Mouse (Mus musculus) left cerebral cortex, adult 9 months (tissue): ENCODE results near the gene Myo5a.

ENCODE experiments used
- DNase-seq, 2 experiments: peaks; one replicate each; pipeline ENCODE4 v3.0.0; 2022; ENCODE audit warnings: low spot score in 2 of 2

Myo5a gene

DNA sequence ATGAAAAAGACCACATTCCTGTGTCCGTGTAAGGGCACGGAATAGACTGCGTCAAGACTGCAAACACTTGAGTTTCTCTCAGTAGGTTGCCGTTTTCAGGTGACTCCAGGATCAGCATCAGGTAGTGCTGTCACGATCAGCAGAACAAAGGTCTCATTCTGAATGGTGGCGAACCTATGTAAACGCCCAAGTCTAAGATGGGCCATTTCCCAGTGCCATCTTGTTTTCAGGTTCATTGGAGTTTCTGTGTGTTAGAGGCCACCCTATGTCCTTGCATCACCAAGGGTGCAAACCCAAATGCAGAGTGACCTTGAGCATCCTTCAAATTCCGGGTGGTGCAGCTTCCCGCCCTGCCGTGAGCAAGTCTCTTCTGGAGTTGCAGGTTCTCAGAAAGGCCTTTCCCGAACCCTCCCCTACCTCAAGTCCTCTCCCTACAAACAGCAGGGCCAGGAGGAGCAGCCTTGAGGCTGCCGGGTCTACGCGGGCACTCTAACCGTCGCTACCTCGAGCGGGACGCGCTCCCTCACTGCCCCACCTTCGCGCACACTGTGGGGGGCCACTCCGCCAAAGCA, at the start of gene Myo5a:
Gene Myo5a, plus strand, starts transcription at position 559 of the 572 bp plus-strand sequence.
- no peak for DNase-seq

DNA sequence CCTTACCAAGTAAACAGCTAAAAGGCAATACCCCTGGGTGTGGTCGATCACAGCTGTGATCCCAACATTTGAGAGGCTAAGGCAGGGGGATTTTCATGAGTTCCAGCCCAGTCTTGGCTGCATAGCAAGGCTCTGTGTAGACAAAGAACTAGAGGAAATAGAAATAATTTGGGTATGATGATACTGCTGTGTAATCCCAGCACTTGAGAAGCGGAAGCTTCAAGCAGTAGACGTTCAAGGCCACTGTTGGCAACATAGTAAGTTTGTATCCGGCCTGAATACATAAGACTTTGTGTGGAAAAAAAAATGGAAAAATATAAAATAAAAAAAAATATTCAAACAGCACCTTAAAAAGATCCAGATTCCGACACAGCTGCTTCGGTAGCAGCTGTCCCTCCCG, 48.3 kb upstream of the Myo5a start:
- DNase-seq: no peak

DNA sequence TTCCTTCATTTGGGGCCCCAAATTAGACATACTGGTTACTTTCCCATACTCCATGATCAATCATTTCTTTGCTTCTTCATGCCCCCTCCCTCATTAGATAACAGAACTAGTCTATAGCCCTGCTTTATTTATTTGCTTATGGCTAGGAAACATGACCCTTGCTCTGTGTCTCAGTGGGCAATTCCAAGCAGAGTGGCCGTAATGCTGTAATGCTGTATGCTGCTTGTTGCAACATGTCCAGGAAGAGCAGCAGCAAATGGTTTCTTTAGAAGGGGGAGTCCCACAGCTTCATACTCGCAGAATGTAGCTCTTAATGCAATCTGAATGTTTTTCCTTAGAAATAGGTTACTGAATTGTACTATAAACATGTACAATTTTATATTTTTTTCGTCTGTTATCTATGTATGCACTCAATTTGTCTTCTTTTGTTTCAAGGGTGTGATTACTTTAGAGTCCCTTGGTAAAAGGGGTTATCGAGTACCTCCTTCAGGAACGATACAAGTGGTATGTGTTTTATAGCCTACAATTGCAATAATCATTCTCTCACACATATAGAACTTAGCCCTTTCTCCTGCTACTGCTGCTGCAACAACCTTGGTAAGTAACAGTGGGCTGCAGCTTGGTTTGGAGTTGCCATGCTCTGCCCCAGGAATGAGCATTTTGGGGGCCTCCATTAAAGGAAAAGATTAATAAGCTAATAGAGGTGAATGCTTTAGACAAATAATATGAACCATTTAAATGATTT, 47.5 kb upstream of the Myo5a start:
- no peak for DNase-seq

DNA sequence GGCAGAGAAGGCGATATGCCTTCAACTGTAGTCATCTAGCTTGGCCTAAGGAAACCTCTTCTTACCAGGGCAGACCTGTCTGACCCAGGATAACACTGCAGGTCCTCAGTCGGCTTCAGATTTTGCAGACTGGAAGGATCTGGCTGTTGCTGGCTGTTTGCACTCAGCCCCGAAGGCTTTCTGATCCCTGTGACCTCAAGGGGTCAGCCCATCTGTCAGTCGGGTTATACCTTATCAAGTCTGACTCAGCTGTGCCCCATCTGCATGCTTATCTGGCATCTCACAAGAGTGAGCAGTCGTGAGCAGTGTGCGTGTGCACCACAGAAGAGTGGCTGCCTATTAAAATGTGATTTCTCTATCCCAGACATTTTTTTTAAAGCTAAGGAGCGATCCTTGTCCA, 46.7 kb upstream of the Myo5a start:
- no peak for DNase-seq

DNA sequence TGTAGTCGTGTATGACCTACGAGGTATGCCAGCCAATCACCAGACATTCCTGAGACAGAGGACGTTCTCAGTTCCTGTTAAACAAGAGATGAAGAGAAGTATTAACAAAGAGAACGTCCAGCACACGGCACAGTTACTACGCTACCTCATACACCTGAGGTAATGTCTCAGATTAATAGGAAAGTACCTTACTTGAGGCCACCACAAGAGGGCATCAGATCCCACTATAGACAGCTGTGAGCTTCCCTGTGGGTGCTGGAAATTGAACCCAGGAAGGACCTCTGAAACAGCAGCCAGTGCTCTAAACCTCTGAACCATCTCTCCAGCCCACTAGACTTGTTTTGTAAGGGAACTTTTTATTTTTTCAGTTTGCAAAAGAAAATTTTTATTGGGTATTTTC, 45.1 kb upstream of the Myo5a start:
- DNase-seq: no peak

DNA sequence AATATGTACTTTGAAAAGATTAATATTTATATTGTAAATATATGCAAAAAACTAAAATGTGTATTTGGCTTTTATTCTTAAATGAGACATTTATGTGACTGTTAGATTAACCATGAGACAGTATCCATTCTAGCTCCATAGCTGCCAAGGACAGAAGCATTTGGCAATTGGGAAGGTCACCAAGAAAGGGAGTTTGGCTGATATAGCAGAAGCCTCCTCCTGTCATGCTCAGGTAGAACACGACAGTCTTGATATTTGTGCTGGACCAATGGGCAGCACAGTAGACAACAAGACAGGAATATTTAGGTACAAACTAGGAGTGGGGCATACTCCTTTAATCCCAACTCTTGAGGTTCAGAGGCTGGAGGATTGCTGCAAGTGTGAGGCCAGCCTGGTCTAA, 38.4 kb upstream of the Myo5a start:
- DNase-seq: no peak

DNA sequence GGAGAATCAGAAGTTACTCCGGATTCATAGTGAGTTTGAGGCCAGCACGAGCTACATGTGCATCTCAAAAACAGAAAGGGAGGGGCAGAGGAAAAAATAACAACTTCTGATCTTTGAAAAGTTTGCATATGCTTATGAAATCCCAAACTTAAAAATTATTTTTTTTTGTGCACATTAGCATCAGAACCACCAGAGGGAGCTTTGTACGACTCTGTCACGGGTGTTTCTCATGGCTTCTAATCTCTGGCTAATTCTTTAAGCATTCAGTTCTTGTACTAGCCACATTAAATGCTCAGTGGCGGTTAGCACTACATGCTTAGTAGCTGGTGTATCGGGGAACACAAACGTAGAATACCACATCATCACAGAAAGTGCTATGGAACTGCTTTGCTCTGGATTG, 37.7 kb upstream of the Myo5a start:
- no peak for DNase-seq

DNA sequence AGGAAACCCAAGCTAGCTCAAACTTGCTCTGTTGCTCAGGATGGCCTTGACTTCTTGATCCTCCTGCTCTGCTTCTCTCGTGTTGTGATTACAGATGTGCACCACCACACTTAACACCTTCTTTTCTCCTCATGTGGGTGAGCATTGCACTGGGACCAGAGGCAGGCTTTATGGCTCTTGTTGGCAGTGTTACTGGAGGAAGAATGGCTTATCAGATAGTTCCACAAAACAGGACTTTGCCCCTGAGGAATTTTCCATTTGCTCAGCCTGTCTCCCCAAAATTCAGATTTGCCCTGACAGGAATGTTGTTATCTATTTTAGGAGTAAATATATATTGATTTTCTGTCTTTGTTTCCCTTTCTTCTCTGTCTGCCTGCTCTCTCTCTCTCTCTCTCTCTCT, 36.1 kb upstream of the Myo5a start:
- DNase-seq: no peak

DNA sequence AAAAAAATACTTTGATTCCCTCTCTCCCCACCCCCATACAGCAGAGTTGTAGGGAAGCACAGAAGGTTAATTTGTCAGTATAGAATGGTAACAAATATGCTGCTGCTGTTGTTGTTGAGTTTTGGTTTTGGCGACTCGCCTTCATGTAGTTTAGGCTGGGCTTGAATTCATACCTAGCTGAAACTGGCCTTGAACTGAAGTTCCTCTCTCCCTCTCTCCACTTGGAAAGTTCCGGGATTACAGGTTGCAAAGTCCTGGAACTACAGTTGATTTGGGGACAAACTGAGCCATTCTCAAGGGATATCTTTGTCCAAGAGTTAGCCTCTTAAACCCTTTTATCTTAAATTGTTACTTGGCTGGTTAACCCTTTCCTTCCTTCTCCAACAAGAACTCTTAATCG, 34.9 kb upstream of the Myo5a start:
- DNase-seq: no peak

DNA sequence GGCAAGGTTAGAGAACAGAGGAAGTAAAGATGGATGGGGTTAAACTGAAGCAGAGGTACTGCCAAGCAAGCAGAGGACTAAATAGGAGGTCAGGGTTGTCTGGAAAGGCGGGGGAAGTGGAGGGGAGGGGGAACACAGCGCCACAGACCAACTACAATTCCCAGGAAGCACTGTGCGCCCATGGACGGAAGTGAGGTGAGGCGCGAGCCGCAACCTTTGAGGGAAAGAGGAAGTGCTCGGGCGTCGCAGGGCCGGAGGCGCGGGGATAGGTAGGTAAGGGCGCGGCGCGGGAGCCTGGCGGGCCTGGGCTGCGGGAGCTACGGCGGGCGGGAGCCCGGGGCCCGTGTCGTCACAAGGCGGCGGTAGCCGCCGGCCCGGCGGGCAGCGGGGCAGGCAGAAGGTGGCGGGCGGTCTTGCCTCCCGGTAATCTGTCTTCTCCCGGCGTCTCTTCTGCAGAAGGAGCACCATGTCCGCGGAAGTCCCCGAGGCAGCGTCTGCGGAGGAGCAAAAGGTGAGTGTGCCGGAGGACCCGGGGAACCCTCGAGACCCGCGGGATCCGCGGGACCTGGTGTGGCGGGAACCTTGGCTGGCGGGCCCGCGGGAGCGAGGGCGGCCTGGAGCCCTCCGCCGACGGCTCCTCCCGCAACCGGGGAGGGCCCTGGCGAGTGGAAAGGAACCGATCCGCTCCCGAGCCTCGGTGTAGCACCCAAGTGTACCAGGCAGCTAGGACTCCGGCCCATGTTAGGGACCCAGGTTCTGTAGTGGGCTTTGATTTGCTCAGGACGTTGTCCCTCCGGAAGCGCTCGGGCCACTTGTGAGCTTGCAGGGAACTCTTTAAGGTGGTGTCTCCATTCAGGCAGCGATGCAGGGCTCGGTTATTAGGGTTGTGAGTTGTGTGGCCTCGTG, 33.1 kb upstream of the Myo5a start, which contains the start of gene Arpp19:
Gene Arpp19, plus strand, starts transcription at position 164 of the 906 bp plus-strand sequence.
- peak; percentile 55 to 86 for DNase-seq

DNA sequence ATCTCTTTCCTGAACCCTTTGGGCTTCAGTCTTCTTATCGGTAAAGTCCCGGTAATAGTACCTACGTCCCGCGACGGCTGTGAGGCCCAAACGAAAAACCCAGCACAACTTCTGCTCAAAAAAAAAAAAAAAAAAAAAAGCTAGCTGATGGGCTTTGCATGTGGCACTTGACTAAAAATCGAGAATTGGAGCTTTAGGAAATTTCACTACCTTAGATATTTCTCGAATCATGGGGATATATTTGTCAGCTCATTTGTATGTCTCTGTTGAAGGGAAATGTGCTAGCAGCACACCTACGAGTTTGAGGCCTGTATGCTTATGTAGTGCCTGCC, 32.5 kb upstream of the Myo5a start:
- DNase-seq: no peak

DNA sequence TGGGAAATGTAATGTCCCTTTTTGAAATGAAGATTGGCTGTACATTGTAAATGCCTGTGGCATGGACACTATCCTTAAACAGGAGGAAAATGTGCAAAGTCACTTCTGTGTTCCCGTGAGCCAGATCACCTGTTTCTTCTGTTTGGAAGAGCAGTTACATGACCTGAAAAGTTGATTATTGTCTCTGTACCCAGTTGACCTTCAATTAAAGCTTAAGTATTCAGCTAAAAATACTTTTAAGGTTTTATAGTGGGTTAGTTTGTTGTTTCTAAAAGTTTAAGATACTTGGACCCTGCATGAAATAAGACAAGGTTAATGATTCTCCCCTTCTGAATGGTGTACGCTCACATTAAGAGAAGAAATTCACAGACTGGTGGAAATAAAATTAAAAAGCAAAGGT, 30.2 kb upstream of the Myo5a start:
- no peak for DNase-seq

DNA sequence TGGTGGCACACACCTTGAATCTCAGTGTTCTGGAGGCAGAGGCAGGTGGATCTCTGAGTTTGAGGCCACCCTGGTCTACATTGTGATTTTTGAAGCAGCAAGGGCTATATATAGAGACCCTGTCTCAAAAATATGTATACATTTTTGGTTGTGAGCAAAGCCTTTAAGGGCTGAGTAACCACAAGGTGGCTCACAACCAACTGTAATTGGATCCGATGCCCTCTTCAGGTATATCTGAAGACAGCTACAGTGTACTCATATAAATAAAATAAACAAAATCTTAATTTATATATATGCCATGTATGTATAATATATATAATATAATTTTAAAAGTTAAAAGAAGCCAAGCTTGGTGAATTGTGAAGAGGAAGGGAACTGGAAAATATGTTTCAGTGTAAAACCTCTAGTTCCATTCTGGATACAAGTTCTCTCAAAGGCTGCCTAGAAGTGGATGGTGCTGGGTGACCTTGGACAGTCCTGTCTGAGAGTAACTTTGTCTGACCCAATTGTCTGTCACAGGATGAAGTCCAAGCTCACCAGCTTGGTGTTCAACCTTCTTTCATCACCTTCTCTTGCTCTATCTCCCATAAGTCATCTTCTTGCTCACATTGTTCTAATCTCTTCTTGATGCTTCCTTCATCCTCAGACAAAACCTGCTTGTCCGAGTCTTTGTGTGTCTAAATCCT, 28.8 kb upstream of the Myo5a start:
- no peak for DNase-seq

DNA sequence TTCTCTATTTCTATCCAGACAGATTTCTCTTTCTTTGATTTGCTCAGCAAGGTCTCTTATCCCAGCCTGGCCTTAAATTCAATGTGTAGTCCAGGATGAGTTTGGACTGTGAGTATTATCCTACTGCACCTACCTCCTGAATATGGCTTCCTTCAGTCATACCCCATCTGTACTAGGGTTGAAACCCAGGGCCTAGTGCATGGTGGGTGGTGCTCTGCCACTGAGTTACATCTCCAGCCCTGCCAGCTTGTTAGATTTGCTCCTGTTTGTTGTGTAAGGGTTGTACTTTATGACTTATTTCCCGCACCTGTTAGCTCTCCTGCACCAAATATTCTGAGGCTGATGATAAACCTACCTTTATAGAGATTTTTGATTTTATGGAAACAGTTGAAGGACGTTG, 27.6 kb upstream of the Myo5a start:
- no peak for DNase-seq

DNA sequence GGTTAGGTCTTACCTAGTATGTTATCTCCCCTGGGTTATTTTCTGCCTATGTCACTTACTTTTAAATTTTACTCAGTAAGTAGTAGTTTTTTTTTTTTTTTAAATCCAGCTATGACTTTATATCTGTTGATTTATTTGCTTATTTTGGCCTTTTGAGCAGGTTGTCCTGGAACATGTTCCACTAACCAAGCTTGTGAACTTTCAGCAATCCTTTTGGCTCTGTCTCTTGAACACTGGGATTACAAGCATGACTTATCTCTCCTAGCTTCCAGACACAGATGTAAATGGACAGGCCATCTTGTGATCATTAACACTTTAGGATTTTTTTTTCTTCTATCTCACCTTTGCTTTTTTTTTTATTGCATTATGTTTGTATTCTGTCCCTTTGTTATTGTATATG, 23.7 kb upstream of the Myo5a start:
- no peak for DNase-seq

DNA sequence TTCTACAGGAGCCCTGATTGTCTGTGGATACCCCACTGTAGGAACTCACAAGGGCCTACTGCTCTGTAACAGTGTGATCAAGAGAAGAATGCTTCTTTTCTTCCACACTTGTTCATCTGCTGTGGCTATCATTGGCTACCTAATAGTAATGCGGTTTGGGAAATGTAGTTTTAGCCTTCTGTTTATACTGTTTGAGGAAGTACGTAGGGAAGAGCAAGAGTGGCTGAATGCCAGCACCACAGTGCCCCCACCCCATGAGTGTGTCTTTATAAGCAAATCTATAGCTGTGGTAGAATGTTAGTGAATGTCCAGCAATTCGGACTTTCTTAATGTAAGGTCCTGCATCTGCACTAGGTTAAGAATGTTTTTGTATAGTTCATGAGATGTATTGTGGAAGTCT, 21.7 kb upstream of the Myo5a start:
- no peak for DNase-seq

DNA sequence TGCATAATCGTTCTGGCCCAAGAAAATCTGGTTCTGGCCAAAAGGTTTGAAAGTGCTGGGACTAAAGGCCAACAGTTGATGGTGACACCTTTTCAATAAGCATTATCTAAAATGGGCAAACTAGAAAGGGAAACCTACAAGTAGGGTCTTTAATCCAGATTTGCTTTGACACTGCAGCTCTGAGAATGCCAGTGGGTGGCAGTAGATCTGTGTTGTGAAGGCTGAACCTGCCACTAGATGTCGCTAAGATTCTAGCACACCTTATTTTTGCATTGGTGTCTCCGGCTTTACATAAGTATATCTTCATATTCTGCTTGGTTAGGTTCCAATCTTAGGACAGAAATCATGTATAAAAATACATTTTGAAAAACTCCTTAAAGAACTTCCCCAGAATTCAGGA, 20.8 kb upstream of the Myo5a start:
- peak; percentile 69 to 92 for DNase-seq

DNA sequence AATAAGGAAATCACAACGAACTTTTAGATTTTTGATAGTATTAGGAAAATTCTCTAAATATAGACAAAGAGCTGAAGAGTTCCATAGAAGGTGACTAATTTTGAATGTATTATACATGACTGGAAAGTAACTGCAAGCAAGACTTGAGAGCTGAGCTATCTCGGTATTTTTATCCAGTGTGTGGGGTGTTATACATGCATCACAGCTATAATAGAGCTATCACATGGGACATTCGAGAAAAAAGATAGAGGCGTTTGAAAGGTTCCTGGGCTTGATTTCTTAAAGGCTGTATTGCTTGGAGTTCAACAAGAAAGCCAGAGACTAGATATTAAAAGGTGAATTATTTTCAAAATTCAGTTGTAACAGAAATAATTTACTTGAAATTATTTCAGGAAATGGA, 19.0 kb upstream of the Myo5a start:
- peak in 1 of 2 experiments; percentile 55 for DNase-seq

DNA sequence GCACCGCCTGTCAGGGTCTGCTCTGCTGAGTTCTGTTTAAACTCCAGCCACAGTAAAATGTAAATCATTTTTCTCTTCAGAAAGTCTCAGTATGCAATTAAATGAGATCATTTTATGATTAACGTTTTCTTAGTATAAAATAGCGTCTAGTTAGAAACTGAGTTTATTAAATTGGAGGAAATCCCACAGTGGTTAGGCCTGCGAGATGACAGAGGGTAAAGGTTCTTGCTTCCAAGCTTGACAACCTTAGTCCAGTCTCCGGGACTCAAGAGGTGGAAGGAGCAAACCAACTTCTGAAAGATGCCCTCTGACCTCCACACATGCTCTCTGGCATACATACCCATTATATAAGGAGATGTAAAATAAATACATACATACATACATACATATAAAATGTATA, 15.8 kb upstream of the Myo5a start:
- DNase-seq: no peak

DNA sequence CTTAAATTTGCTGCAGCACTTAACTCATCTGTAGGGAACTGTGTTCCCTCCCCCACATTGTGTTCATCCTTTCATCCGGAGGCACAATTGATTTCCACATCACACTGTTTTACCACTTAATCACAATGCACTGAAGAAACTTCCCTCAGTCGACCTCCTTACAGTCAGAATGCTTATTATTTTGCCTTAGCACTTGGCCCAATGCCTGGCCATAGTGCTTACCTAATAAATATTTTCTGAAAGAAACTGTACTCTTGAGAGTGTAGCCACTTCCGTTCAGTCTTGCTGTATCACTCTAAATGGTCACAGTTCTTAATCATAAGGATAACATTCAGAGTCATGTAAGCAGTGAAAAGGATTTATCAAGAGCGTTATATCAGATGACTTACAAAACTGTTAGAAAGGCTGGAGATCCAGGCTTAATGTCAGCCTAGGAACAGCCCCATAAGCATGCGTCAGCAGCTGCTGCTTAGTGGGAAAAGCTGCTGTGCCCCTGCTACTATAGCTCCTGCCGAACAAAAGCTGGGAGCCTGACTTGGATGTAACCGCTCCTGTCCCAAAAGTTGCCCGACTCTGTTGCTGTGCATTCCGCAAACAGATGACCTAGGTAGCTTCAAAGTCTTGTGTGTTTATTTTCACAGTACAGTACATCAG, 6.0 kb upstream of the Myo5a start:
- DNase-seq: no peak

DNA sequence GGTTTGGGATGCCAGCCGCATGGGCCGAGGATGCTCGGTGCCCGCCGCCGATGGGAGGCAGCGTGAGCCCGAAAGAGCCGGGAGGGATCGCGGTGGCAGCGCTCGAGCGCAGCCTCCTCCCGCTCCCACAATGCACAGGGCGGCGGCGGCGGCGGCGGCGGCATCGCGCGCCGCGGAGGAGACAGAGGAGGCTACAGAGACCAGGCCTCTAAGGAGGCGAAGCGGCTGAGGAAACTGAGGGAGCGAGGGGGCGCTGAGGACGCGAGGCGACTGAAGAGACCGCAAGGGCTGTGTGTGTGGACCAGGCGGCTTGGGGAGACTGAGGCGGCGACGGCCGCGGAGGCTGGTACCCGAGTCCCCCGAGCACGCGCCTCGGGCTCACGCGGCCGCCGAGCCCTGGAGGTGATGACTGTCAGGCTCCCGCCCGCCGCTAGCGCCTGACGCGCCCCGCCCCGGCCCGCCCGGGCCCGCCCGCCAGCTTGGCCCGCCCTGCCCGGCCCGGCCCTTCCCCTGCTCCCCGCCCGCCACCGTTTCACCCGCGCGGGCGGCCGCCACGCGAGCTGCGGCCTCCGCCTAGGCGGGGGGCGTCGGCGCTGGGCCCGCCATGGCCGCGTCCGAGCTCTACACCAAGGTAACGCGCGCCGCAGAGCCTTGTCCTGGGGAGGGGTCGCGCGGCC, 352 bp downstream of the Myo5a start:
- peak in 1 of 2 experiments; percentile 73 for DNase-seq
